Mouse (Mus musculus) CH12.LX (cell line): ENCODE measurements at regions not wholly inside any gene's neighbourhood (a gene's known extent, or its start where the extent isn't known, plus 50 kb on each side); places are given as distances from the start of the nearest gene placed in this dataset.

Experiments
- DNase-seq: peaks from one replicate; pipeline ENCODE4 v3.0.0-alpha.2; 2013; ENCODE audit errors: extremely low read depth
- H3K27ac ChIP-seq: 2 replicates; pipeline ENCODE4 v1.5.1; 2012; ENCODE audit warnings: low read depth, mild to moderate bottlenecking, control low read depth, moderate library complexity; ENCODE audit not compliant: insufficient read depth
- H3K27me3 ChIP-seq: replicated peaks from 2 replicates; pipeline ENCODE3; 2012; ENCODE audit warnings: inconsistent platforms
- H3K36me3 ChIP-seq, 2 experiments: replicated peaks in 1 of 2; 2 replicates each; pipeline versions ENCODE3 to v1.6.1; 2012; ENCODE audit warnings: inconsistent platforms in 1 of 2, low read length in 1 of 2, mild to moderate bottlenecking in 1 of 2, mixed read lengths in 1 of 2, moderate library complexity in 1 of 2; ENCODE audit not compliant: control insufficient read depth in 1 of 2, insufficient read depth in 1 of 2
- H3K4me1 ChIP-seq, 2 experiments: 2 replicates each; pipeline ENCODE4 v1.6.1; 2012; ENCODE audit warnings: inconsistent platforms in 1 of 2, moderate library complexity in 1 of 2; ENCODE audit not compliant: insufficient read depth in 2 of 2, control insufficient read depth in 1 of 2
- H3K4me2 ChIP-seq: 2 replicates; pipeline ENCODE4 v1.6.1; 2012; ENCODE audit warnings: low read depth, mild to moderate bottlenecking, control low read depth; ENCODE audit not compliant: poor library complexity, insufficient read depth, severe bottlenecking
- H3K4me3 ChIP-seq, 3 experiments: fragments of 150-350 bp in 1 of 3; sonication (generic) in 1 of 3; replicated peaks in 1 of 3; 2 replicates each; pipeline versions ENCODE3 to v1.5.1; 2011 to 2012; ENCODE audit warnings: low read depth in 2 of 3, low read length in 2 of 3, mild to moderate bottlenecking in 2 of 3, moderate library complexity in 2 of 3, control low read depth in 1 of 3, improper control_type of control experiment in 1 of 3, inconsistent platforms in 1 of 3, mixed read lengths in 1 of 3; ENCODE audit not compliant: poor library complexity in 1 of 3
- H3K79me2 ChIP-seq: replicated peaks from 2 replicates; pipeline ENCODE4 v1.6.1; 2012; ENCODE audit warnings: mild to moderate bottlenecking, moderate library complexity; ENCODE audit not compliant: control insufficient read depth, poor library complexity, insufficient read depth, severe bottlenecking; ENCODE audit errors: extremely low read depth
- H3K9ac ChIP-seq: 2 replicates; pipeline ENCODE4 v1.6.1; 2012; ENCODE audit warnings: low read depth, mild to moderate bottlenecking, control low read depth, moderate library complexity; ENCODE audit not compliant: insufficient read depth
- H3K9me3 ChIP-seq: replicated peaks from 2 replicates; pipeline ENCODE3; 2012; ENCODE audit warnings: low read length, inconsistent platforms, mixed read lengths
- BHLHE40 ChIP-seq: IDR thresholded peaks from 2 replicates; pipeline ENCODE4 v1.6.1; 2011; ENCODE audit warnings: mild to moderate bottlenecking, low read depth, low read length, improper control_type of control experiment
- CHD1 ChIP-seq: IDR thresholded peaks from 2 replicates; pipeline ENCODE4 v1.6.1; 2012; ENCODE audit warnings: low read depth, low read length, improper control_type of control experiment, inconsistent platforms
- E2F4 ChIP-seq: IDR thresholded peaks from 2 replicates; pipeline ENCODE4 v1.6.1; 2011; ENCODE audit warnings: low read depth, low read length, improper control_type of control experiment; ENCODE audit not compliant: insufficient replicate concordance
- IRF4 ChIP-seq: IDR thresholded peaks from 2 replicates; pipeline ENCODE4 v1.6.1; 2014; ENCODE audit warnings: low read depth, mild to moderate bottlenecking, inconsistent platforms, low read length, improper control_type of control experiment
- KAT2A ChIP-seq: IDR thresholded peaks from 2 replicates; pipeline ENCODE4 v1.6.1; 2012; ENCODE audit warnings: low read length, improper control_type of control experiment, inconsistent platforms; ENCODE audit not compliant: insufficient replicate concordance
- MAFK ChIP-seq: IDR thresholded peaks from 2 replicates; pipeline ENCODE4 v1.6.1; 2011; ENCODE audit warnings: low read length, improper control_type of control experiment; ENCODE audit not compliant: insufficient replicate concordance
- MAX ChIP-seq: IDR thresholded peaks from 2 replicates; pipeline ENCODE4 v1.6.1; 2011; ENCODE audit warnings: low read length, improper control_type of control experiment
- MAZ ChIP-seq: IDR thresholded peaks from 2 replicates; pipeline ENCODE4 v1.6.1; 2012; ENCODE audit warnings: low read depth, mild to moderate bottlenecking, inconsistent platforms, low read length, improper control_type of control experiment, moderate library complexity
- MEF2A ChIP-seq: IDR thresholded peaks from 2 replicates; pipeline ENCODE4 v1.6.1; 2014; ENCODE audit warnings: low read depth, mild to moderate bottlenecking, inconsistent platforms, low read length, improper control_type of control experiment, borderline replicate concordance
- MXI1 ChIP-seq: IDR thresholded peaks from 2 replicates; pipeline ENCODE4 v1.6.1; 2011; ENCODE audit warnings: mild to moderate bottlenecking, low read depth, low read length, improper control_type of control experiment
- MYC ChIP-seq: IDR thresholded peaks from 2 replicates; pipeline ENCODE4 v1.6.1; 2011; ENCODE audit warnings: low read depth, mild to moderate bottlenecking, improper control_type of control experiment, low read length
- NELFE ChIP-seq: IDR thresholded peaks from 2 replicates; pipeline ENCODE4 v1.6.1; 2011; ENCODE audit warnings: low read depth, low read length, improper control_type of control experiment
- NRF1 ChIP-seq: IDR thresholded peaks from 2 replicates; pipeline ENCODE4 v1.6.1; 2014; ENCODE audit warnings: low read depth, mild to moderate bottlenecking, inconsistent platforms, low read length, improper control_type of control experiment, moderate library complexity
- POLR2AphosphoS2 ChIP-seq: IDR thresholded peaks from 2 replicates; pipeline ENCODE4 v1.6.1; 2011; ENCODE audit warnings: low read depth, low read length, improper control_type of control experiment
- SIN3A ChIP-seq: IDR thresholded peaks from 2 replicates; pipeline ENCODE4 v1.6.1; 2012; ENCODE audit warnings: low read length, improper control_type of control experiment, inconsistent platforms
- TCF12 ChIP-seq: IDR thresholded peaks from 2 replicates; pipeline ENCODE4 v1.6.1; 2014; ENCODE audit warnings: low read depth, mild to moderate bottlenecking, inconsistent platforms, low read length, improper control_type of control experiment
- UBTF ChIP-seq: IDR thresholded peaks from 2 replicates; pipeline ENCODE4 v1.6.1; 2012; ENCODE audit warnings: low read depth, mild to moderate bottlenecking, inconsistent platforms, low read length, improper control_type of control experiment, moderate library complexity
- USF1 ChIP-seq: IDR thresholded peaks from 2 replicates; pipeline ENCODE4 v1.6.1; 2014; ENCODE audit warnings: low read depth, mild to moderate bottlenecking, inconsistent platforms, low read length, improper control_type of control experiment
- USF2 ChIP-seq: conservative IDR thresholded peaks from 2 replicates; pipeline ENCODE4 v1.6.1; 2011; ENCODE audit warnings: low read depth, low read length, improper control_type of control experiment
- ZC3H11A ChIP-seq: IDR thresholded peaks from 2 replicates; pipeline ENCODE4 v1.6.1; 2012; ENCODE audit warnings: low read depth, mild to moderate bottlenecking, inconsistent platforms, low read length, improper control_type of control experiment
- ZMIZ1 ChIP-seq: IDR thresholded peaks from 2 replicates; pipeline ENCODE4 v1.6.1; 2012; ENCODE audit warnings: low read depth, mild to moderate bottlenecking, inconsistent platforms, low read length, improper control_type of control experiment
- dilution Hi-C: fragments of 300-500 bp; cut with MboI; formaldehyde crosslinking; loops from 2 replicates; pipeline ENCODE4 v1.14.3; 2020; ENCODE audit warnings: low sequenced_read_pairs; ENCODE audit not compliant: extremely low pct_unique_long_range_greater_than_20kb, extremely low pct_ligation_motif_present
- in situ Hi-C: fragments of 300-500 bp; cut with MboI; formaldehyde crosslinking; loops from 3 replicates; pipeline ENCODE4 v1.14.3; 2019; ENCODE audit warnings: low sequenced_read_pairs, low pct_ligation_motif_present, low pct_unique_long_range_greater_than_20kb, mixed read lengths

DNA sequence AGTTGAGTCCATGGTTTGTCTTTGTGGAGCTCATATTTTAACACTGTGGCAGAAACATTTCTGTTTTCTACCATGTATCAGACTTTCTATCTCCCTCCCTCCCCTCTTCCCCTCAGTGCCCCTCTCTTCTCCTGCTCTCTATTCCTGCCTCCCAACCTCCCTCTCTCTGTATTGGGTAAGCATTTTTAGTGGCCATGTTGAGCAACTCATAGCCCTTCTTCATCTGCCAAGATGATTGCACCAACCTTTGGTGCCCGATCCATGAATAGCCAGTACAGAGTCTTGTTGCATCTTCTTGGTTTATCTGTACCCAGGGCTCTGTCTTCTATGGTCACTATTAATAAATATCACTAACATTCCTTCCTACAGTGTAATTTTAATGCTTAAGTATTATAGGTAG lies 2630.6 kb upstream of the Gm7489 start:
- H3K9me3 ChIP-seq = no peaks in the 10 kb centered on the region
- dilution Hi-C loops = no loop called here
- no peaks in the 10 kb centered on the region for H3K79me2 ChIP-seq
- in situ Hi-C loops = no loop called here
- no peak overlapping the region for H3K27ac ChIP-seq
- DNase-seq = no peak
- no peak overlapping the region for H3K9ac ChIP-seq
- H3K27me3 ChIP-seq = no peaks in the 10 kb centered on the region
- no peaks in the 10 kb centered on the region for H3K4me1 ChIP-seq
- no peaks in the 10 kb centered on the region for H3K36me3 ChIP-seq
- H3K4me3 ChIP-seq = no peak overlapping the region
- TF ChIP-seq MAFK = no peak
- TF ChIP-seq MAZ = no peak
- no peak overlapping the region for H3K4me2 ChIP-seq

DNA sequence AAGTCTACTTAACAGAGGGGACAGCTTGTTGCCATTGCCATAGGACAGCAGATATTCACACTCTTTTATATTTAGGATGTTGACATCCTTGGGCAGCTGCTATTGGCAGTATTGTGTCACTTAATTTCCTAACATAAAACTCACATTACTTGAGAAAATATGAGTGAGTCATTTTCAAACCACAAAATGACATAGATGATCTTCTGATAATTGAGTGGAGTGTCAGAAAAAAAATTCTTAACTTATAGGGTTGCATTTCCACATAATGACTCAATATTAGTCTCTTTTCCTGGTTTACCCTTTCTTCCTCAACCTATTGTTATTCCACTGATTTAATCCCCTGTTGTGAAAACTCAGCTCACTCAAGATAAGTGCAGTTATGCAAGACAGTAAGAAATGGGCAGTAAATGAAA lies 2629.5 kb upstream of the Gm7489 start:
- H3K4me3 ChIP-seq = no peak overlapping the region
- H3K4me2 ChIP-seq = no peak overlapping the region
- no peak overlapping the region for H3K27ac ChIP-seq
- H3K79me2 ChIP-seq = no peaks in the 10 kb centered on the region
- DNase-seq = no peak
- dilution Hi-C loops (no loop called here), in situ Hi-C loops (no loop called here)
- no peaks in the 10 kb centered on the region for H3K36me3 ChIP-seq
- TF ChIP-seq MEF2A = no peak
- TF ChIP-seq MYC = no peak
- no peak for TF ChIP-seq ZC3H11A
- TF ChIP-seq BHLHE40 = no peak
- TF ChIP-seq TCF12 = no peak
- no peak for TF ChIP-seq MAZ
- TF ChIP-seq IRF4 = no peak
- TF ChIP-seq CHD1 = no peak
- no peak for TF ChIP-seq POLR2AphosphoS2
- no peak for TF ChIP-seq NELFE
- no peak for TF ChIP-seq NRF1
- TF ChIP-seq UBTF = no peak
- TF ChIP-seq E2F4 = no peak
- TF ChIP-seq USF1 = no peak
- no peak for TF ChIP-seq KAT2A
- no peak for TF ChIP-seq MAX
- no peak for TF ChIP-seq SIN3A
- TF ChIP-seq MXI1 = no peak
- TF ChIP-seq USF2 = no peak
- TF ChIP-seq ZMIZ1 = no peak
- H3K9ac ChIP-seq = no peak overlapping the region
- H3K27me3 ChIP-seq = no peaks in the 10 kb centered on the region
- no peaks in the 10 kb centered on the region for H3K4me1 ChIP-seq
- no peaks in the 10 kb centered on the region for H3K9me3 ChIP-seq
